Mouse (Mus musculus) 416B (cell line): ENCODE measurements around the gene Olfr739.

ENCODE experiments used
- DNase-seq: peaks from one replicate; pipeline ENCODE4 v3.0.0; 2011; ENCODE audit warnings: low read depth

Gene Olfr739

GRCm38 (mm10) chr14:50418326-50418725, at the start of gene Olfr739:
Gene Olfr739 (plus strand): TSS chr14:50418626.
- DNase-seq = no peak

- DNase-seq = no peak
Observed at GRCm38 (mm10) chr14:50380863-50381262, 37.6 kb upstream of the Olfr739 start, which contains the start of gene Olfr736. Gene Olfr736 (plus strand): TSS chr14:50381163.

- no peak for DNase-seq
Observed at GRCm38 (mm10) chr14:50407268-50407667, 11.2 kb upstream of the Olfr739 start, which contains the start of gene Olfr738. Gene Olfr738 (plus strand): TSS chr14:50407568.

GRCm38 (mm10) chr14:50445245-50445644, 26.8 kb downstream of the Olfr739 start, which contains the start of gene Olfr740:
Gene Olfr740 (plus strand): TSS chr14:50445545.
- no peak for DNase-seq

- no peak for DNase-seq
Observed at GRCm38 (mm10) chr14:50472438-50472837, 54.0 kb downstream of the Olfr739 start, which contains the start of gene Olfr741. Gene Olfr741 (plus strand): TSS chr14:50472738.
